Mouse (Mus musculus) midbrain, postnatal 0 days (tissue): ENCODE data around the gene Nccrp1. TPM values are rescaled to one million over a fixed set of nuclear protein-coding genes. Genes with fewer than 3 reads are reported as not detected.
A peak's percentile ranks its signal among the peaks of the same experiment; 100 is the strongest.

ENCODE experiments used
- ATAC-seq: fragments of 200-750 bp; cut with Nextera tagmentation; 2 replicates; pipeline ENCODE4 v1.8.0; 2017; ENCODE audit warnings: moderate number of reproducible peaks, mild to moderate bottlenecking, moderate TSS enrichment, moderate library complexity; ENCODE audit not compliant: low FRiP score
- DNase-seq: peaks from one replicate; pipeline ENCODE4 v3.0.0-alpha.2; 2015; ENCODE audit warnings: low spot score
- H3K27ac ChIP-seq: fragments of 300-500 bp; sonication (generic); 2 replicates; pipeline ENCODE4 v1.5.1; 2014; ENCODE audit warnings: low read depth, mild to moderate bottlenecking, low read length, mixed read lengths
- H3K27me3 ChIP-seq: fragments of 300-500 bp; sonication (generic); 2 replicates; pipeline ENCODE4 v1.6.1; 2014; ENCODE audit warnings: low read length, control low read depth, mixed read lengths; ENCODE audit not compliant: insufficient read depth
- H3K36me3 ChIP-seq: fragments of 300-500 bp; sonication (generic); 2 replicates; pipeline ENCODE4 v1.6.1; 2014; ENCODE audit warnings: low read length, control low read depth, mixed read lengths; ENCODE audit not compliant: insufficient read depth
- H3K4me1 ChIP-seq: fragments of 300-500 bp; sonication (generic); 2 replicates; pipeline ENCODE4 v1.6.1; 2014; ENCODE audit warnings: mild to moderate bottlenecking, control low read depth, antibody characterized with exemption, low read length, mixed read lengths; ENCODE audit not compliant: insufficient read depth
- H3K4me2 ChIP-seq: fragments of 300-500 bp; sonication (generic); 2 replicates; pipeline ENCODE4 v1.6.1; 2014; ENCODE audit warnings: low read depth, mild to moderate bottlenecking, low read length, mixed read lengths; ENCODE audit not compliant: poor library complexity, severe bottlenecking
- H3K4me3 ChIP-seq: fragments of 300-500 bp; sonication (generic); 2 replicates; pipeline ENCODE4 v1.5.1; 2014; ENCODE audit warnings: low read depth, mild to moderate bottlenecking, low read length, moderate library complexity
- H3K9ac ChIP-seq: fragments of 300-500 bp; sonication (generic); replicated peaks from 2 replicates; pipeline ENCODE4 v1.6.1; 2014; ENCODE audit warnings: mild to moderate bottlenecking, low read length, moderate library complexity, mixed read lengths; ENCODE audit not compliant: poor library complexity, severe bottlenecking
- H3K9me3 ChIP-seq: fragments of 300-500 bp; sonication (generic); 2 replicates; pipeline ENCODE4 v1.6.1; 2016; ENCODE audit warnings: low read length, control low read depth
- CTCF ChIP-seq: IDR thresholded peaks from 2 replicates; pipeline ENCODE4 v1.5.1; 2016; ENCODE audit warnings: antibody characterized with exemption, mild to moderate bottlenecking
- WGBS: fragments of 180-500 bp; shearing (Covaris S2); extraction: QIAGEN DNeasy Blood & Tissue Kit; methylation state at CpG from one replicate; pipeline ENCODE4 v1.1.7; 2014; 5-methylcytosine and 5-hydroxymethylcytosine counted together
- polyA plus RNA-seq: library from polyadenylated mRNA; unstranded; fragments of >200 nt; fragmentation: Nextera tagmentation; extraction: Ambion mirVana; gene quantifications from 2 replicates; pipeline ENCODE4 v1.2.1, GENCODE M21; 2015
- total RNA-seq: library from RNA; depleted of rRNA; stranded (reverse); fragments of >200 nt; gene quantifications from 2 replicates; pipeline ENCODE4 v1.2.3, GENCODE M21; 2014

Nccrp1 gene
- total and polyA plus RNA-seq, 2 experiments from 2014 or later, result 0.16 to 1.4 TPM

GRCm38 (mm10) chr7:28562951-28563350, 15.9 kb upstream of the Nccrp1 start:
- no peak for TF ChIP-seq CTCF
- Histone ChIP-seq H3K4me3 (no peak overlapping the region), H3K36me3 (peaks cover 60% of the 10 kb centered on the region)

DNA sequence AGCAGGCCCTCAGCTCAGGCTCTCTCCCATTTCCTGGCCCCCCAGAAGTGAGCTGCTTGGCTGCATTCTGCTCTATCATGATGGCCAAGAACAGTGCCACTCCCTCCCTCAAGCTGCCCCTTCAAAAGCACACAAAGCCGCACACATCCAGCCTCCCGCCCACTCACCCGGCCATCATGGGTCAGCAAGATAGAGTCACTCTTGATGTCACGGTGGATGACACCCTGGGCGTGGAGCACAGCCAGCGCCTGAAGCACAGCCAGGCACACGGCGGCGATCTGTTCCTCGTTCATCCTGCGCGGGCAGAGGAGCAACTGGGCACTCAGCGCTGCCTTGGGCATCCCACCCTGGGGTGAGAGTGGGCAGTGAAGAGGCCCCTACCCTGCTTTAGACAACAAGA, 15.3 kb upstream of the Nccrp1 start:
- ATAC-seq, result no peak
- DNase-seq, result no peak
- no peak overlapping the region for H3K4me2 ChIP-seq
- no peak for TF ChIP-seq CTCF
- WGBS, result 94% methylated on average over 13 of the region's 13 CpGs
- H3K27ac ChIP-seq, result no peak overlapping the region
- no peaks in the 10 kb centered on the region for H3K27me3 ChIP-seq
- H3K36me3 ChIP-seq, result peaks cover 54% of the 10 kb centered on the region
- no peak overlapping the region for H3K4me3 ChIP-seq
- no peaks in the 10 kb centered on the region for H3K9me3 ChIP-seq
- no peaks in the 10 kb centered on the region for H3K4me1 ChIP-seq
- no peak overlapping the region for H3K9ac ChIP-seq

More at GRCm38 (mm10) chr7:28562951-28563350, 15.9 kb upstream of the Nccrp1 start:
- Histone ChIP-seq H3K4me1 (no peaks in the 10 kb centered on the region), H3K27me3 (no peaks in the 10 kb centered on the region), H3K9ac (no peak overlapping the region), H3K4me2 (no peak overlapping the region), H3K27ac (no peak overlapping the region), H3K9me3 (no peaks in the 10 kb centered on the region)
- DNase-seq (no peak), ATAC-seq (no peak)
- WGBS, result 93% methylated on average over 13 of the region's 13 CpGs

GRCm38 (mm10) chr7:28561967-28562366, 14.9 kb upstream of the Nccrp1 start:
- no peak for ATAC-seq
- Histone ChIP-seq H3K4me3 (no peak overlapping the region), H3K9ac (no peak overlapping the region), H3K4me1 (no peaks in the 10 kb centered on the region), H3K9me3 (no peaks in the 10 kb centered on the region), H3K27ac (no peak overlapping the region), H3K27me3 (no peaks in the 10 kb centered on the region), H3K36me3 (peaks cover 50% of the 10 kb centered on the region), H3K4me2 (no peak overlapping the region)
- TF ChIP-seq CTCF, result no peak
- 92% methylated on average over 11 of the region's 11 CpGs for WGBS
- no peak for DNase-seq

GRCm38 (mm10) chr7:28560856-28561255, 13.8 kb upstream of the Nccrp1 start:
- Histone ChIP-seq H3K9me3 (no peaks in the 10 kb centered on the region), H3K27me3 (no peaks in the 10 kb centered on the region), H3K4me1 (no peaks in the 10 kb centered on the region), H3K36me3 (peaks cover 40% of the 10 kb centered on the region), H3K27ac (no peak overlapping the region), H3K4me2 (no peak overlapping the region), H3K9ac (no peak overlapping the region), H3K4me3 (no peak overlapping the region)
- ATAC-seq (no peak), DNase-seq (no peak)
- WGBS, result 92% methylated on average over 10 of the region's 10 CpGs
- no peak for TF ChIP-seq CTCF

DNA sequence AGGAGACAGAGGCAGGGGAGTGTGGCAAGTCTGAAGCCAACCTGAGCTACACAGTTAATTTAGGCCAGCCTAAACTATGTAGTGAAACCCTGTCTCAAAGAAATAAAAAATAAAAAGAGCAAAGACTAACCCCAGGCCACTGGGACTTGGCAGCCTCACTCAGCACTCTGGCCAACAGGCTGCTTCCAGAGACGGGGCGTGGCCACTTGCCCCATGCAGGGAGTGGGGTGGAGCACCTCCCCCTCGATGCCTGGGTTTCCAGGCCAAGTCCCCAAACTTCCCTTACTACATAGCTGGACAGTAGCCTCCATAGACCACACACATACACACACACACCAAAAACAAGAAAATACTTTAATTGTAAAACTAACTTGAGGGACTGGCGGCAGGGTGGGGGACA, 11.4 kb upstream of the Nccrp1 start:
- no peak for ATAC-seq

DNA sequence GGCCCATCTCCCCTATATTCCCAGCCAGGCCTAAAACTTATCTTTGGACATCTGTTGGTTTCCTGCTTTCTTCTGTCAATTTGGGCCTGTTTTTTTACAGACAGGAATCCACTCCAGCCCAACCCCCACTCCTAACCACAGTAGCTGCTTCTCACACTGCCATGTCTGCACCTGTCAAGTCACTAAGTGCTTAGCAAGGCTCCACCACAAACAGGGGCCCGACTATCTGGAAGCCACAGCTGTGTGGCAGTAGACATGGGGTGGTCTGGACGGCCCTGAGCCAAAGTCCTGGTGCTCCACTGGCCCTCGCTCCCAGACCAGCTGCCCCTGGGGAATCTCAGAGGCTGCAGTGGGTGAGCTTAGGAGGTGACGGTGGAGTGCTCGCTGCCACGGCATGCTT, 10.7 kb upstream of the Nccrp1 start:
- H3K27ac ChIP-seq, result no peak overlapping the region
- H3K9ac ChIP-seq, result no peak overlapping the region
- H3K4me3 ChIP-seq, result no peak overlapping the region
- H3K4me1 ChIP-seq, result no peaks in the 10 kb centered on the region
- no peak for TF ChIP-seq CTCF
- H3K27me3 ChIP-seq, result no peaks in the 10 kb centered on the region
- peaks cover 28% of the 10 kb centered on the region for H3K36me3 ChIP-seq
- H3K4me2 ChIP-seq, result no peak overlapping the region
- H3K9me3 ChIP-seq, result no peaks in the 10 kb centered on the region
- ATAC-seq (no peak), DNase-seq (no peak)
- WGBS, result 79% methylated on average over 6 of the region's 6 CpGs

More for the DNA sequence above, 11.4 kb upstream of the Nccrp1 start:
- Histone ChIP-seq H3K36me3 (peaks cover 29% of the 10 kb centered on the region), H3K4me2 (no peak overlapping the region), H3K9me3 (no peaks in the 10 kb centered on the region), H3K4me3 (no peak overlapping the region), H3K27me3 (no peaks in the 10 kb centered on the region), H3K27ac (no peak overlapping the region), H3K4me1 (no peaks in the 10 kb centered on the region), H3K9ac (no peak overlapping the region)
- TF ChIP-seq CTCF, result no peak
- DNase-seq, result peak; percentile 28
- WGBS, result 71% methylated on average over 4 of the region's 4 CpGs
